Mouse (Mus musculus) neutrophil, adult 5-6 weeks (primary cell): Measurements from ENCODE around the gene Icmt. TPM values are rescaled to one million over a fixed set of nuclear protein-coding genes. Genes with fewer than 3 reads are reported as not detected.

Source experiments
- ATAC-seq: fragments of 151-379, 151-347 bp; 2 replicates; pipeline ENCODE4 v1.8.0; 2017; ENCODE audit warnings: mild to moderate bottlenecking, moderate TSS enrichment; ENCODE audit not compliant: insufficient number of reproducible peaks, poor library complexity, low FRiP score, severe bottlenecking; ENCODE audit errors: extremely low read depth
- total RNA-seq: library from RNA; stranded (forward); fragments of 200-1000 nt; gene quantifications from 2 replicates; pipeline ENCODE4 v1.2.3, GENCODE M21; 2017

The Icmt gene
- total RNA-seq, 1 experiment from 2014 or later, result 24.9 TPM

DNA sequence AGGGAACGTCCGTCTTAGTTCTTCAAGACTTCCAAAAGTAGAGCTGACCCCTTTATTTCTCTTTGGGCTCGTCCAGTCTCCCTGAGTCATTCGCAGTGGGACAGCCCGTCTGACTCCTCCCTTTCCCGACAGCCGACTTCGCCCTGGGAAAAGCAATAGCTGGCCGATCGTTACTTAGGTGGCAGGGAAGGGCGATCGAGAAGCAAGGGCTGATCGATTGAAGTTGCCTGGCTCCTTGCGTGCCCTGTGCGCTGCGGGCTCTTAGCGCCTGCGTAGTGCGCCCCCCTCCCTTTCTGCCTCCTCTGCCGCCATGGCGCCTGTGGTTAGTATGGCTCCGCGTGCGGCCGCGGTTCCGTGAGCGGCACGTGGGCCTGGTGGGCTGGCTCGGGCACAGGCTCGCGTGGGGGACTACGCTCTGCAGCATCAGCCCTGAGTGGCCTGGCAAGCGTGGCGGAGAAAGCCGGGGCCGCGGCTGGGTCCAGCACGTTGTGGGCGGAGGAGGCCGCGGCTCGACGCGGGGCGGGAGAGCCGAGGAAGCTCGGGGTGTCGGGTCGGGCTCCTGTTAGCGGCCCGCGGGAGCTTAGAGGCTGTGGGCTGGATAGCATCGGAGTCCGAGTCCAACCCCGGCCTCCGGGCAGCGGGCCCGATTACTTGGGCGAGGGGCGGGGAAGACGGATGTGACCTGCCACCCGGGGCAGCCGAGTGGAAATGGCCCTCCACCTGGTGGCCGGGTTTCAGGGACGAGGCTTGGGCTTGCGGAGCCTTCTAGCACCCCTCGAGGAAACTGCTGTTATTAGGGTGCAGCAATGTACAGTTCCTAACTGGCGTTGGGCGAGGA, 28.8 kb downstream of the Icmt start, which contains the start of gene Rpl22:
Gene Rpl22, plus strand, starts transcription at position 169 of the 838 bp plus-strand sequence.
- ATAC-seq, result peak; percentile 96

DNA sequence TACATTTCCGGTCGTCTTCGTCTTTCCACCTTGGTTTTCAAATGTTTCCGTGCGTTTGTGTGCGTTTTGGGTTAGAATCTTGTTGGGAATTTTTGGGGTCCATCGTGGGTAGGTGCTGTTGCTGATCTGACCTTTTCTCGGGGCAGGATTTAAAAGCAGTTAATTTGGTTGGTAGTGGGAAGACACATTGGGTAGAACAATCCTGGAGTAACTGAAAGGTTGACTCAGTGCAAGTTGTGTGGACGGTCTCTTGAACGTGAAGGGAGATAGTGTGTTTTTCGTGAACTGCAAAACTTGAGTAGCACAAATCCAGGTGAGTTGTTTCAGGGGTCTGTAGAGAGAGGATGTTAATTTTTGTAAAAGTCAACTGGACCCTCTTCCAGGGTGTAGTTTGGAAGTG, 29.5 kb downstream of the Icmt start:
- ATAC-seq, result no peak

- ATAC-seq, result no peak
Observed at GRCm38 (mm10) chr4:152328691-152329090, 31.7 kb downstream of the Icmt start.

GRCm38 (mm10) chr4:152332952-152333351, 35.9 kb downstream of the Icmt start:
- peak; percentile 36; the same call in 1 of the 2 replicates for ATAC-seq

GRCm38 (mm10) chr4:152333587-152333986, 36.6 kb downstream of the Icmt start:
- no peak for ATAC-seq

DNA sequence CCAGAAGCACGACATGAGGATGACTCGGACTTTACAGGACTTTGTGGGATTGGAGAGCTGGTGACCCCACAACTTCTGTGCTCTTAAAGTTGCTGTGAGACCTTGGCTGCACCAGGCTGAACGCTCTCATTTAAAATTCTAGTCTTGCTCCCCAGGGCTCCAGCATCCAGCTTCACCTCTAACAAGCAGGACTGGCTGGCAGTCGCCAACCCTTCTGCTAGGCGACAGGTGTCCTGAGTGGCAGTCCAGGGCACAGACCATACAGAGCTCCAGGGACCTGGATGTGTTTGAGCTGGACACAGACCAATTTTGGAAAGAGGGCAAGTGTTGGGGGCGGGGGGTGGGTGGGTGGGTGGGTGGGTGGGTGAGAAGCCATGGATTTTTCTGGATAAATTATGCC, 40.7 kb downstream of the Icmt start:
- no peak for ATAC-seq

DNA sequence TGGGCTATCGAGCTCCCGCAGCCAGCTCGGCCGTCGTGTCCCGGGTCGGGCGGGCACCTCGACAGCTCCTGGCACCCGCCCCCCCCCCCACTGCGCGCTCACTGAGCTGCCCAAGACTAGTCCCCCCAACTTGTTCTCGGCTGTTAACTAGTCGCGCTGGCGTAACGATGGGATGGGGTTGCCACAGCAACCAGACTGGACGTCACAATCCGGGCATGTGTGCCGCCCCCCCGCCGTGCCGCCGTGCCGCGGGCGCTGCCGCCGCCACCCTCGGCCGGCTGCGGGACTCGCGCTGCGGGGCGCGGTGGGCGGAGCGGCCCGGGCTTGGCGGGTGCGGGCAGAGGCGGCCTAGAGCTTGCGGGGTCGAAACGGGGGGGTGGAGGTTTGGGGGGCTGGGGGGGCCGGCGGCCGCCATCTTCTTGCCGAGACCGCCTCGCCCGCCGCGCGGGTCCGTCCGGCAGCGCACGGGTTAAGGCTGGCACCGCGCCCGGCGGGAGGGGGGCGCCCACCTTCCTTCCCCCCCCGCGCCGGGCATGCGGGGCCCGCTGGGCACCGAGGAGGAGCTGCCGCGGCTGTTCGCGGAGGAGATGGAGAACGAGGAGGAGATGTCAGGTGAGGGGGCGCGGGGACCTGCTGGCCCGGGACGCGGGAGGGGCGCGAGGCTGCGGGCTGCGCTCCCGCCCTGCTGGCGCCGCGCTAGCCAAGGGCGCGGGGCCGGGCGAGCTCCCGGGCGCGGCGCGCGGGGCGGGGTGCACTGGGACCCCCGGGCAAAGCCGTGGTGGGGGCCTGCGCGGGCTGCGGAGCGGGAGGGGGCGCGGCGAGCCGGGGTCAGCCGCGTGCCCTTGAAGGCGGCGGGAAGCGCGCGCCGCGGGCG, 41.6 kb downstream of the Icmt start, which contains the start of gene Chd5:
Gene Chd5, plus strand, starts transcription at position 233 of the 874 bp plus-strand sequence.
- ATAC-seq, result no peak

DNA sequence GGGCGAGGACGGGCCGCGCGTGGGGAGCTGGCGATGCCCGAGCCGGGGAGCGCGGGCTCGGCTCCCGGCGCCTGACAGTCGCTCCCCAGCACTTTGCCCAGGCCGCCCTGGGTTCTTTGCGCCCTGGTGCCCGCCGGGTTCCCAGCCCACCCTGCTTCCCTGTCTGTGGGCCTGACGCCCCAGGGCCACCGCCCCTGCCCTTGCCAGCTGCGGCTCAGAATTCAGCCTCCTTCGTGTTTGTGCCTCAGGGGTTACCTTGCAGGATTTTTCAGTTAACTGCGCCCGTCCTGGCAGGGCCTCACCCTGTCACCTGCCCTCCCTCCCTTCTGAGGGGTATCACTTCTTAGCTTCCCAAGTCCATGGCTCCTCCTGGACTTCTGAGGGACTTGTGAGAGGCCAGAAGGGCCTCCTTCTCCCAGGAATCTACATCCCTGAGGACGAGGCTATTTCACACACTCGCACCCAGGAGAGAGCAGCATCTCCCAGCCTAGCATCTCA, 42.3 kb downstream of the Icmt start:
- no peak for ATAC-seq

GRCm38 (mm10) chr4:152340584-152341284, 43.7 kb downstream of the Icmt start:
- no peak for ATAC-seq

DNA sequence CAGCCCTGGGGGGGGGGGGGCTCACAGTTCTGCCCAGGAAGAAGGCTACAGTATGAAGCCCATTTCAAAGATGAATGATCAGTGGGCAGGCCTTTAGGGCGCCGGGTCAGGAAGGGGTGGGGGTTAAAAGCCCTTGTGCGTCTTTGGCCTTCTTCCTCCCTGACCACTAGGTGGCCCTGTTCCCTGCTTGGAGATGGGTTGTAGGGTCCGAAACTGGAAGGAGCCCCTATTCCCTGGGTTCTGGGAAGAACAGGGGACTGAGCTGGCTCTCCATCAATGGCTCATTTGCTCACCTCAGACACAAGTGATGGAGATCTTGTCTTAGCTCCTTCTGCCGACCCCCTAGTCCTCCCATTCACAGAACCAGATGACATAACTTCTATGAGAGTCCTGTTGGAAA, 46.3 kb downstream of the Icmt start:
- no peak for ATAC-seq

DNA sequence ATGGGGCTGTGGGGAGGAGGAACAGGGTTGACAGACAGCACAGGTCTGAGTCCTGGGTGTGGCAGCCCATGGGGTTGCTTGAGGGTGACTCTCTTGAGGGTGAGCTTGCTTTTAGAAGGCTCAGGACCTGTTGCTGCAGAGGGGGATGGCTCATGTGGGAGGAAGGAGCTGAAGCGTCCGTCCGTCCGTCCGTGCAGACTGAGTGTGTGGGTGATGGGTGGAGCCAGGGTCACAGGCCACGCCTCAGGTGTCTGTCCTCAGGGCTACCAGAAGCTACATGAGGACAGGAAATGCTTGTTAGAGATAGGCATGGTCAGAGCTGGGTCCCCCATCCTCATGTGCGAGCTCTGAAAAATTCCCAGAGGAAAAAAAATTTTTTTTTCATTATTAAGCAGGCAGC, 47.6 kb downstream of the Icmt start:
- ATAC-seq, result no peak

DNA sequence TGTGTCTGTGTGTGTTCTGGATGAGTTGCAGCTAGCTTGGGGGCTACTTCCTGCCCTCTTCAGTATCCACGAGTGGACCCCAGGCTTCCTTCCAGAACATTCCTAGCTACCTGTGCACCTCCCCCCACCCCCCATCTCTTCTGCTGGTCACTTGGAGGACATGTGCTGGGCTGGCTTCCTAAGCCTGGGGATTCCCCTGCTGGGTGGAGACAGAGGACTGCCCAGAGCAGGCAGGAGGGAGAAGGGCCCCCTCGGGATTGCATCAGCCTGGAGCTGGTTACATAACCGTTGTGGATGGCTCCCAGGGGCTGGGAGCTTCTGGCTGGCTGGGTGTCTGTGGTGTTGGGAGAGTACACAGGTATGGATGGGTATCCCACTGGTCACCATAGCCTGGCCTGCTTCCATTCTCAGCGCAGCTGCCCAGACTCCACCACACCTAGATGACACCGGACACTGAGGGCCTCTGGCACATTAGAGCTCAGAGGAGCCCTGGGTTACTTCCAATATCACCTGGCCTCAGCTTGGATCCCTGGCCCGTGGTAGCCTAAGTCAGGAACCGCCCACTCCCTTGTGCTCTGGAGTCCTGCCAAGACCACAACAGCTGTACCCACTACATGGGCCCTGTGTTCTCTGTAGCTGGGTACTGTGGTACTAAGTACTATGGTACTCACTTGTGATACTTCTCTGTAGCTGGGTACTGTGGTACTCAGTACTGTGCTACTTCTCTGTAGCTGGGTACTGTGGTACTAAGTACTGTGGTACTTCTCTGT, 48.3 kb downstream of the Icmt start:
- ATAC-seq, result no peak

DNA sequence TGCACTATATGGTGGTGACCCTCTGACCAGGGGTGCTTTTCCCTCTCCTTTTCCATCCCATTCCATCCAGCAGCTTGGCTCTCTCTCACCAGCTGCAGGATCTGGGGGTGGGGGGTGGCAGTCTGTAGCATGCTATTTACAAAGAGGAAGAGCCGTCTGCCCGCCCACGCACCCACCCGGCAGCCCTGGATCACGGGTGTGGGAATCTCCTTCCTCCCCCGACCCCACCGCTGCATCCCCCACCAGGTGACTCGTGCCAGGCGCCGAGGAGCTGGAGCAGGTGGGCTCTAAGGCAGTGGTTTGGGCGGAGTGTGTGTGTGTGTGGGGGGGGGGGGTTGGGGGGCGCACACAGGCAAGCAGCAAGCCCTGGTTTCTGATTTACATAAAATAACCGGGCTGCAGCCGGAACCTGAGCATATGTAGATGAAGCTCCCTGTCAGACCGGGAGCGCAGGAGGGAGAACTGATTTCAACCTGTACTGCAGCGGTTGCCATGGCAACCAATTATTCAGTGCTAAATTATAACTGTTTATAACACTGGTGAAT, 52.9 kb downstream of the Icmt start:
- ATAC-seq, result no peak

GRCm38 (mm10) chr4:152350722-152351421, 53.8 kb downstream of the Icmt start:
- no peak for ATAC-seq

DNA sequence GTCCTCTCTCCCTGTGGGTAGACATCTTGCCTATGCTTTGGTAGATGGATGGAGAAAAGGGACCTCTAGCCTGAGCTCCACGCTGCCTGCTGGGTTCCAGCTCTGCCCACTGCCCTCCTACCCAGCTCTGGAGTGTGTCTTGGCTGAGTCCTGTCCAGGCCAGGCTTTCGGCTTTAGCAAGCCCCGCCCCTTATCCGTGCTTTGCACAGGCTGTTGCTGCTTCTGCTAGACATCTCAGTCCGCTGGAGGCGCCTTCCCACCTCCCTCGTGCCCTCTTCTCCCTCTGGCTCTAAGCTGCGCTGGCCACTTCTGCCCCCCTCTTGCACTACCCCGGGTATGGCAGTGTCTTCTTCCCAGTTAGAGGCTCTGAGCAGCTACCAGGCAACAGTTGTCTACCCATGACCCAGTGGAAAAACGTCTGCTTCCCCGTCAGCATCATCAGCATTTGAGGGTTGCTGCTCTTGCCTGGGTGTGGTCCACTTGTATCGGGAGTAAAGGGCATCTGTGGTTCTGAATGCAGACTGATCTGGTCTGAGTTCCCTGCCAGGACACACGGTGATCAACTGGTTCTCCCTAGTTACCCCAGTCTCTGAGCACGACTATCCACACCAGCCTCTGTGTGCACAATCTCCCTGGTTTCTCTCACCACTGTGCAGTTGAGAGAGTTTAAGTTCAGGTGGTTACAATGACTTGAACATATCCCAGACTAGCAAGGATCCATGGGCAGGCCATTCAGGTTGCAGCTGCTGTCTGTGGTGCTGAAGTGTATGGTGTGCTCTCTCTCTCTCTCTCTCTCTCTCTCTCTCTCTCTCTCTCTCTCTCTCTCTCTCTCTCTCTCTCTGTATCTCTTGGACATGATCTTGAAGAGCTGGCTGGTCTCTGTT, 54.6 kb downstream of the Icmt start:
- no peak for ATAC-seq

- ATAC-seq, result no peak
Observed at GRCm38 (mm10) chr4:152353886-152354637, 57.0 kb downstream of the Icmt start.
